Mouse (Mus musculus): ENCODE measurements at regions not wholly inside any gene's neighbourhood (a gene's known extent, or its start where the extent isn't known, plus 50 kb on each side); places are given as distances from the start of the nearest gene placed in this dataset.

DNA sequence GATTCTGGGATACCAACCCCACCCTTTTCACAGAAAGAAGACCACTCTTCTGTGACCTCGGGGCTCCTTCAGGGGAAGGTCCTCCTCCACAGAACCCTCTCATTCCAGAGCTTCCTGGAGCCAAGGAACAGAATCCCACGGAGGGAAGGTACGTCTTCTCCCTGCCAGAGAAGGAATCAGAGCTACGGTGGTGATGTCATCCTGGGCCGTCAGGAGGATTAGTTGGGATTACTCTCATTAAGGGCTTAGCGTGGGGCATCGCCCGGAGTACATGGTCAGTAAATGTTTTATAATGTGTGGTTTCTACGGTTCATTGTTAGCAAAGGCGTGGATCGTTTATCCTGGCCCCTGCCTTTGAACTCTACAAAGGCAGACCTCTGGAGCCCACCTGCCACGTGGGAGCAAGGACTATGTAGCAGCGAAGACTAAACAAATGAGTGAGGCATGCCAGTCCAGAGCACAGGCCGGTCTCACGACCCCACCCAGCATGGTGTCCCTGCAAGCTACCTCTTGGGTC, 221.1 kb downstream of the Uaca start:
- TF ChIP-seq CTCF (IDR thresholded peaks at IDR 0.05; ENCODE audit: low read depth, low read length) (no peak), POLR2A (IDR thresholded peaks at IDR 0.05; ENCODE audit: borderline replicate concordance, low read depth, low read length) (no peak)

All from bone marrow macrophage, adult 2 months (primary cell).